Mouse (Mus musculus): ENCODE measurements at regions not wholly inside any gene's neighbourhood (a gene's known extent, or its start where the extent isn't known, plus 50 kb on each side); places are given as distances from the start of the nearest gene placed in this dataset.

DNA sequence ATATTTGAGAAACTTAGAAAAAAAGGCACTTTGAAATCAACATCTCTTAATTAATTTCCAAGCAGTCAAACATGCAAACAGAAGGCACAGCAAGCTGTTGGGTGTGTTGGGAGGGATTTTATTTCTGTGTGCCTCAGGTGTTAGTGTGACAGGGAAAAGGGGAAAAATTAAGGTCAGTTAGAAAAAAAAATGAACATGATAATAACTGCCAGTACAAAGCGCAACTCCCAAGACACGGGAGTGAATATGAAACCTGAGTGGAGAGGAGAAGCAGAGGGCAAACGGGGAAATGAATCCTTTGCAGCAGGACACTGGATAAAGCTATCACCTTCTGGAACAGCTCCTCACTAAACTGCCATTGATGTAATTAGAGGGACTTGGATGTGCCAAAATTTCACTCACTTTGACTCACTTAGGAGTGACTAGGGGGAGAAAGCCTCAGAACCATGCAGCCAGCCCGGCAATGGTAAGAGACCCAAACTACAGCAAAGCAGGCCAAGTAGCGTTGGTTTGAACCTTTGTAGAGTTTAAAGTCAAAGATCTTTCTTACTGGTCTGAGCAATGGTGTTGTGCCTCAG is 211.0 kb downstream of the Olfr1505 start:
- TF ChIP-seq USF1 (IDR thresholded peaks at IDR 0.05; ENCODE audit: low read depth) (no peak), CTCF (IDR thresholded peaks at IDR 0.05; ENCODE audit: control insufficient read depth, insufficient read depth, insufficient read length) (no peak), MAX (IDR thresholded peaks at IDR 0.05) (no peak), FOSL1 (IDR thresholded peaks at IDR 0.05; ENCODE audit: insufficient read depth, low read length, poor library complexity, severe bottlenecking) (no peak), CEBPB (IDR thresholded peaks at IDR 0.05; ENCODE audit: low read depth) (no peak), MYOG (IDR thresholded peaks at IDR 0.05; ENCODE audit: control insufficient read depth, extremely low read depth, insufficient read length) (no peak)
